Mouse (Mus musculus) neural tube, embryonic 13.5 days (tissue): ENCODE measurements around the gene Maco1. TPM values are rescaled to one million over a fixed set of nuclear protein-coding genes. Genes with fewer than 3 reads are reported as not detected.
"Not testable (repeated sequence)": the region's sequence is repeated elsewhere in the genome, so short reads cannot be mapped to it uniquely, and the experiment has no call there.

Experiments
- ATAC-seq: fragments of 200-750 bp; cut with Nextera tagmentation; 2 replicates; pipeline ENCODE4 v1.8.0; 2017; ENCODE audit warnings: low read depth, mild to moderate bottlenecking, moderate TSS enrichment, moderate library complexity
- H3K27ac ChIP-seq: fragments of 300-500 bp; sonication (generic); replicated peaks from 2 replicates; pipeline ENCODE4 v1.5.1; 2015; ENCODE audit warnings: moderate library complexity, mild to moderate bottlenecking, inconsistent platforms
- H3K27me3 ChIP-seq: fragments of 300-500 bp; sonication (generic); 2 replicates; pipeline ENCODE4 v1.6.1; 2015; ENCODE audit warnings: mild to moderate bottlenecking, inconsistent platforms
- H3K36me3 ChIP-seq: fragments of 300-500 bp; sonication (generic); 2 replicates; pipeline ENCODE4 v1.6.1; 2015; ENCODE audit warnings: mild to moderate bottlenecking, inconsistent platforms
- H3K4me1 ChIP-seq: fragments of 300-500 bp; sonication (generic); replicated peaks from 2 replicates; pipeline ENCODE4 v1.6.1; 2015; ENCODE audit warnings: inconsistent platforms
- H3K4me2 ChIP-seq: fragments of 300-500 bp; sonication (generic); 2 replicates; pipeline ENCODE4 v1.6.1; 2015; ENCODE audit warnings: inconsistent platforms, mild to moderate bottlenecking, moderate library complexity
- H3K4me3 ChIP-seq: fragments of 300-500 bp; sonication (generic); 2 replicates; pipeline ENCODE4 v1.5.1; 2015; ENCODE audit warnings: mild to moderate bottlenecking, inconsistent platforms
- H3K9ac ChIP-seq: fragments of 300-500 bp; sonication (generic); 2 replicates; pipeline ENCODE4 v1.6.1; 2015; ENCODE audit warnings: moderate library complexity, mild to moderate bottlenecking, inconsistent platforms
- H3K9me3 ChIP-seq: fragments of 300-500 bp; sonication (generic); 2 replicates; pipeline ENCODE4 v1.6.1; 2016; ENCODE audit warnings: inconsistent platforms
- WGBS: fragments of 180-500 bp; shearing (Covaris S2); methylation state at CpG from one replicate; pipeline ENCODE4 v1.1.7; 2015; 5-methylcytosine and 5-hydroxymethylcytosine counted together
- polyA plus RNA-seq: library from polyadenylated mRNA; unstranded; fragments of >200 nt; fragmentation: Nextera tagmentation; extraction: Ambion mirVana; gene quantifications from 2 replicates; pipeline ENCODE4 v1.2.1, GENCODE M21; 2015

Maco1 gene
- polyA plus RNA-seq, 1 experiment from 2014 or later = 101 TPM

- H3K27me3 ChIP-seq = peaks cover 21% of the 10 kb centered on the region
- H3K9ac ChIP-seq = no peak overlapping the region
- no peaks in the 10 kb centered on the region for H3K9me3 ChIP-seq
- no peaks in the 10 kb centered on the region for H3K36me3 ChIP-seq
- H3K4me3 ChIP-seq = no peak overlapping the region
- ATAC-seq = no peak
- no peak overlapping the region for H3K27ac ChIP-seq
- WGBS = 67% methylated on average over 5 of the region's 5 CpGs
- H3K4me2 ChIP-seq = no peak overlapping the region
- peaks cover 11% of the 10 kb centered on the region for H3K4me1 ChIP-seq
Measured at GRCm38 (mm10) chr4:134856056-134856455, 2.9 kb upstream of the Maco1 start.

- peaks cover 18% of the 10 kb centered on the region for H3K4me1 ChIP-seq
- no peak overlapping the region for H3K9ac ChIP-seq
- WGBS = 67% methylated on average over 3 of the region's 3 CpGs
- peaks cover 21% of the 10 kb centered on the region for H3K27me3 ChIP-seq
- H3K9me3 ChIP-seq = no peaks in the 10 kb centered on the region
- H3K27ac ChIP-seq = no peak overlapping the region
- no peaks in the 10 kb centered on the region for H3K36me3 ChIP-seq
- no peak overlapping the region for H3K4me3 ChIP-seq
- no peak overlapping the region for H3K4me2 ChIP-seq
- ATAC-seq = no peak
Measured at GRCm38 (mm10) chr4:134855371-134855770, 2.2 kb upstream of the Maco1 start.

- Histone ChIP-seq H3K27me3 (peaks cover 21% of the 10 kb centered on the region), H3K9me3 (no peaks in the 10 kb centered on the region), H3K36me3 (no peaks in the 10 kb centered on the region), H3K27ac (peak overlapping the region; percentile 100), H3K4me1 (peaks cover 23% of the 10 kb centered on the region), H3K4me3 (peak overlapping the region; percentile 96), H3K9ac (peak overlapping the region; percentile 92), H3K4me2 (peak overlapping the region; percentile 60)
- WGBS = 2% methylated on average over 88 of the region's 91 CpGs
- peak; percentile 98 for ATAC-seq
Measured at GRCm38 (mm10) chr4:134853637-134854485, 716 bp upstream of the Maco1 start.

GRCm38 (mm10) chr4:134852438-134853255 lies 498 bp downstream of the Maco1 start:
- peak; percentile 25 for ATAC-seq

GRCm38 (mm10) chr4:134851876-134852275 lies 1.3 kb downstream of the Maco1 start:
- H3K27me3 ChIP-seq = peaks cover 21% of the 10 kb centered on the region
- H3K4me3 ChIP-seq = peak overlapping the region; percentile 96
- peaks cover 41% of the 10 kb centered on the region for H3K4me1 ChIP-seq
- ATAC-seq = no peak
- peak overlapping the region; percentile 100; the same call in 1 of the 2 replicates for H3K27ac ChIP-seq
- H3K9me3 ChIP-seq = no peaks in the 10 kb centered on the region
- H3K9ac ChIP-seq = peak overlapping the region; percentile 100
- H3K4me2 ChIP-seq = peak overlapping the region; percentile 88
- H3K36me3 ChIP-seq = no peaks in the 10 kb centered on the region
- WGBS = 8% methylated on average over 14 of the region's 14 CpGs

More at GRCm38 (mm10) chr4:134852438-134853255, 498 bp downstream of the Maco1 start:
- Histone ChIP-seq H3K4me2 (peak overlapping the region; percentile 88), H3K27ac (peak overlapping the region; percentile 100), H3K27me3 (peaks cover 21% of the 10 kb centered on the region), H3K4me3 (peak overlapping the region; percentile 96), H3K9me3 (no peaks in the 10 kb centered on the region), H3K9ac (peak overlapping the region; percentile 100), H3K36me3 (no peaks in the 10 kb centered on the region), H3K4me1 (peaks cover 35% of the 10 kb centered on the region)
- WGBS = under 1% methylated on average over 80 of the region's 106 CpGs

GRCm38 (mm10) chr4:134851236-134851635 lies 1.9 kb downstream of the Maco1 start:
- no peaks in the 10 kb centered on the region for H3K36me3 ChIP-seq
- H3K4me1 ChIP-seq = peaks cover 44% of the 10 kb centered on the region
- no peak overlapping the region for H3K27ac ChIP-seq
- no peak for ATAC-seq
- peaks cover 15% of the 10 kb centered on the region for H3K27me3 ChIP-seq
- 22% methylated on average over 2 of the region's 2 CpGs for WGBS
- peak overlapping the region; percentile 96 for H3K4me3 ChIP-seq
- peak overlapping the region; percentile 88 for H3K4me2 ChIP-seq
- H3K9ac ChIP-seq = peak overlapping the region; percentile 100
- H3K9me3 ChIP-seq = no peaks in the 10 kb centered on the region

- H3K27ac ChIP-seq = no peak overlapping the region
Measured at GRCm38 (mm10) chr4:134850551-134850950, 2.6 kb downstream of the Maco1 start.

GRCm38 (mm10) chr4:134847587-134847986 lies 5.6 kb downstream of the Maco1 start:
- no peaks in the 10 kb centered on the region for H3K9me3 ChIP-seq
- ATAC-seq = no peak
- H3K4me3 ChIP-seq = no peak overlapping the region
- no peak overlapping the region for H3K27ac ChIP-seq
- no peak overlapping the region for H3K4me2 ChIP-seq
- no peaks in the 10 kb centered on the region for H3K36me3 ChIP-seq
- no peak overlapping the region for H3K9ac ChIP-seq
- WGBS = 73% methylated on average over 4 of the region's 4 CpGs
- peaks cover 44% of the 10 kb centered on the region for H3K4me1 ChIP-seq
- no peaks in the 10 kb centered on the region for H3K27me3 ChIP-seq

More at GRCm38 (mm10) chr4:134850551-134850950, 2.6 kb downstream of the Maco1 start:
- 61% methylated on average over 4 of the region's 4 CpGs for WGBS
- H3K4me3 ChIP-seq = peak overlapping the region; percentile 96
- H3K27me3 ChIP-seq = peaks cover 8% of the 10 kb centered on the region
- peak overlapping the region; percentile 88 for H3K4me2 ChIP-seq
- H3K4me1 ChIP-seq = peaks cover 44% of the 10 kb centered on the region
- ATAC-seq = no peak
- H3K9me3 ChIP-seq = no peaks in the 10 kb centered on the region
- H3K9ac ChIP-seq = peak overlapping the region; percentile 100; the same call in 1 of the 2 replicates
- H3K36me3 ChIP-seq = no peaks in the 10 kb centered on the region

GRCm38 (mm10) chr4:134843566-134843965 lies 9.6 kb downstream of the Maco1 start:
- 89% methylated on average over 4 of the region's 4 CpGs for WGBS
- H3K27me3 ChIP-seq = no peaks in the 10 kb centered on the region
- H3K9ac ChIP-seq = no peak overlapping the region
- no peak for ATAC-seq
- no peak overlapping the region for H3K27ac ChIP-seq
- 0 out of 2 replicates have a peak, but pooled peaks cover 2% of the 10 kb centered on the region for H3K9me3 ChIP-seq
- H3K4me1 ChIP-seq = peaks cover 23% of the 10 kb centered on the region
- no peak overlapping the region for H3K4me2 ChIP-seq
- no peaks in the 10 kb centered on the region for H3K36me3 ChIP-seq
- no peak overlapping the region for H3K4me3 ChIP-seq

- Histone ChIP-seq H3K4me2 (no peak overlapping the region), H3K4me1 (0 out of 2 replicates have a peak, but pooled peaks cover 5% of the 10 kb centered on the region), H3K27ac (no peak overlapping the region), H3K36me3 (peaks cover 15% of the 10 kb centered on the region; the same call in 1 of the 2 replicates), H3K4me3 (no peak overlapping the region), H3K9ac (no peak overlapping the region), H3K9me3 (0 out of 2 replicates have a peak, but pooled peaks cover 2% of the 10 kb centered on the region), H3K27me3 (no peaks in the 10 kb centered on the region)
- ATAC-seq = no peak
- WGBS = 88% methylated on average over 1 of the region's 1 CpGs
Measured at GRCm38 (mm10) chr4:134840231-134840630, 12.9 kb downstream of the Maco1 start.

- WGBS = 91% methylated on average over 3 of the region's 3 CpGs
- H3K4me2 ChIP-seq, H3K27me3 ChIP-seq, H3K9ac ChIP-seq, H3K27ac ChIP-seq, H3K9me3 ChIP-seq, H3K4me3 ChIP-seq, ATAC-seq, H3K4me1 ChIP-seq: not testable (repeated sequence)
- H3K36me3 ChIP-seq = peaks cover 21% of the 10 kb centered on the region
Measured at GRCm38 (mm10) chr4:134838706-134839105, 14.4 kb downstream of the Maco1 start.

GRCm38 (mm10) chr4:134838221-134838620 lies 14.9 kb downstream of the Maco1 start:
- ATAC-seq = no peak
- 0 out of 2 replicates have a peak, but pooled peaks cover 5% of the 10 kb centered on the region for H3K4me1 ChIP-seq
- H3K9ac ChIP-seq = no peak overlapping the region
- H3K27me3 ChIP-seq = no peaks in the 10 kb centered on the region
- no peak overlapping the region for H3K27ac ChIP-seq
- no peak overlapping the region for H3K4me3 ChIP-seq
- no peak overlapping the region for H3K4me2 ChIP-seq
- WGBS = 79% methylated on average over 1 of the region's 1 CpGs
- H3K9me3 ChIP-seq = 0 out of 2 replicates have a peak, but pooled peaks cover 2% of the 10 kb centered on the region
- peaks cover 26% of the 10 kb centered on the region for H3K36me3 ChIP-seq
